Mouse (Mus musculus) naive thymus-derived CD4-positive, alpha-beta T cell, adult 2 months (primary cell): ENCODE results near the gene Tra2a.
A peak's percentile ranks its signal among the peaks of the same experiment; 100 is the strongest.

Experiments used
- DNase-seq: peaks from one replicate; pipeline ENCODE4 v3.0.0-alpha.2; 2011; ENCODE audit warnings: low read depth

The Tra2a gene

GRCm38 (mm10) chr6:49209881-49210854 lies 53.7 kb downstream of the Tra2a start:
- DNase-seq, result no peak

GRCm38 (mm10) chr6:49208935-49209334 lies 54.9 kb downstream of the Tra2a start:
- DNase-seq, result no peak

- DNase-seq, result peak; percentile 82
Measured at GRCm38 (mm10) chr6:49208297-49208930, 55.4 kb downstream of the Tra2a start.

- peak; percentile 35 for DNase-seq
Measured at GRCm38 (mm10) chr6:49206416-49206815, 57.4 kb downstream of the Tra2a start.

- no peak for DNase-seq
Measured at GRCm38 (mm10) chr6:49195188-49195587, 68.6 kb downstream of the Tra2a start.

GRCm38 (mm10) chr6:49194536-49194935 lies 69.3 kb downstream of the Tra2a start:
- no peak for DNase-seq
